Mouse (Mus musculus) ES-Bruce4 (cell line): ENCODE data around the gene Gm20441. TPM values are rescaled to one million over a fixed set of nuclear protein-coding genes. Genes with fewer than 3 reads are reported as not detected.

ENCODE experiments used
- H3K27ac ChIP-seq: 2 replicates; pipeline ENCODE4 v1.5.1; 2012; ENCODE audit warnings: low read length, inconsistent platforms; ENCODE audit not compliant: insufficient read depth
- H3K27me3 ChIP-seq: 2 replicates; pipeline ENCODE4 v1.6.1; 2012; ENCODE audit warnings: mild to moderate bottlenecking, low read length, inconsistent platforms; ENCODE audit not compliant: control insufficient read depth, poor library complexity, insufficient read depth, severe bottlenecking
- H3K36me3 ChIP-seq: 2 replicates; pipeline ENCODE4 v1.6.1; 2012; ENCODE audit warnings: inconsistent platforms, mild to moderate bottlenecking, low read length, moderate library complexity; ENCODE audit not compliant: control insufficient read depth, poor library complexity, insufficient read depth, severe bottlenecking
- H3K4me1 ChIP-seq: one replicate; pipeline ENCODE4 v1.8.1; 2011; ENCODE audit warnings: low read length; ENCODE audit not compliant: control insufficient read depth, insufficient read depth
- H3K4me3 ChIP-seq: 2 replicates; pipeline ENCODE4 v1.5.1; 2011; ENCODE audit warnings: low read depth, mild to moderate bottlenecking, low read length
- H3K9ac ChIP-seq: 2 replicates; pipeline ENCODE4 v1.6.1; 2012; ENCODE audit warnings: low read depth, mild to moderate bottlenecking, inconsistent platforms; ENCODE audit not compliant: poor library complexity, severe bottlenecking
- H3K9me3 ChIP-seq: replicated peaks from 2 replicates; pipeline ENCODE4 v1.6.1; 2012; ENCODE audit warnings: mild to moderate bottlenecking, low read length, inconsistent platforms; ENCODE audit not compliant: control insufficient read depth, poor library complexity, insufficient read depth, severe bottlenecking
- CTCF ChIP-seq: IDR thresholded peaks from one replicate; pipeline ENCODE4 v1.8.1; 2011; ENCODE audit warnings: low read depth, low read length
- EP300 ChIP-seq: IDR thresholded peaks from 2 replicates; pipeline ENCODE4 v1.6.1; 2011; ENCODE audit warnings: low read depth, low read length; ENCODE audit not compliant: insufficient read depth
- POLR2A ChIP-seq: IDR thresholded peaks from one replicate; pipeline ENCODE4 v1.8.1; 2011; ENCODE audit warnings: low read length; ENCODE audit not compliant: insufficient read depth
- polyA plus RNA-seq: library from polyadenylated mRNA; stranded (reverse); fragments of >200 nt; gene quantifications from 2 replicates; pipeline ENCODE4 v1.2.4, GENCODE M21; 2011; ENCODE audit warnings: low read depth; ENCODE audit not compliant: missing spikeins, insufficient read depth, insufficient read length

Gene Gm20441
- polyA plus RNA-seq, result not detected in 2 replicates

DNA sequence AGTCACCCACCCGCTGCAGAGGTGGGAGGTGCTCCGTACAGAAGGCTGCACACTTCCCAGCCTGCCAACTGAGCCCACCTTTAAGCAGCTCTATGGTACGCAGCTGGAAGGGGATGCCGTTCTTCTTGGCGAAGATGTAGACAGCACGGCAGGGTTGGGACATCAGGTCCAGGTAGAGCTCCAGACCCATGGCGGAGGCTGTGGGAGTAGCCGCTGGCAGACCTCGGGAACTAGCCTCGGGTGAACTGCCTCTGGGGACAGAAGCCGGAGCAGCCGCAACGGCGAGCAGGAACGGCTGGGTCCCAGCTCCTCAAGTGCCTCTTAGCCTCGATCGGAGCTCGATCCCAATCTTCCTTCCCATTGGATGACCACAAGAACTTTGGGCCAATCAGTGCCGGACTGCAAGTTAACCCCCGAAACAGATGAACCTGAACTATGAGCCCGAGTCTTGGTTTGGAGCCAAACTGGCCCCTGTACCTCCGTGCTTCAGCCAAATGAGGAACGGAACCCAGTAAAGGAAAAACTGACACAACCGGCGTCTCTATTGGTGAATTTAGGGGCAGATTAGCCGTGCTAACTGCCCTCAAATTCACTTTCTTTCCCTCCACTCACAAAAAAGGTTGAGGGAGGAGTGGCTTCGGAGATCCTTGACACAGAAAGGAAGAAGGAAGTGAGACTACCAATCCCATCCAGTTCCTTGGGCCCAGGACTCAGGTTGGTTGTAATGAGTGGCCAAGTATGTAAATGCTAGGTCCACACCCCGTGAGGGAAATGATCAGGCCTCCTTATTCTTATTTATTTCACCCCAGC is at the start of gene Gm20441, which contains the start of gene Gstt3:
Gm20441 (minus strand) TSS at position 186 of the 810 bp plus-strand sequence.
Gstt3 (minus strand) TSS at position 646 of the 810 bp plus-strand sequence.
- Histone ChIP-seq H3K27ac (peak within 1 kb of the TSS; percentile 39; the same call in 1 of the 2 replicates), H3K27me3 (no peaks in the 10 kb centered on the region), H3K4me1 (no peaks in the 10 kb centered on the region), H3K4me3 (peak within 1 kb of the TSS; percentile 94), H3K9ac (peak within 1 kb of the TSS; percentile 35), H3K9me3 (no peaks in the 10 kb centered on the region), H3K36me3 (no peaks in the 10 kb centered on the region)
- peak; percentile 44 for TF ChIP-seq POLR2A
- no peak for TF ChIP-seq CTCF

DNA sequence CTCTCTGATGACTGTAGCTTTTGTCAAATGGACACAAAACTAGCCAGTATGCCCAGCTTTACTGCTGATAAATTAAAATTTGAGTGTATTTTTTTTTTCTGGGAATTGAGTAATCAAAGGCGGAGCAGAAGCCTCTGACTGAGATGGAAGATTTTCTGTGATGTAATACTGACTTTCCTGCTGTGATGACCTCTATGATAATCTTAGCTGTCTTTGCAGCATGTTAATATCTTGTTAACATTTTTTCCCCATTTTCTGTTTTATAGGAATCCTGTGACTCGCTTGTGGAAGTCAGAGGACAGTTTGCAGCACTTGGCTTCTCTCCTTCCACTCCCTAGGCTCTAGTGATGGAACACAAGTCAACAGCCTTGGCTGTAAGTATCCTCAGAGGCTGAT is 49.5 kb upstream of the Gm20441 start:
- Histone ChIP-seq H3K4me1 (no peaks in the 10 kb centered on the region), H3K27ac (no peak overlapping the region), H3K9ac (no peak overlapping the region), H3K9me3 (no peaks in the 10 kb centered on the region), H3K4me3 (no peak overlapping the region), H3K27me3 (no peaks in the 10 kb centered on the region), H3K36me3 (no peaks in the 10 kb centered on the region)
- TF ChIP-seq POLR2A, result no peak
- TF ChIP-seq CTCF, result no peak
- no peak for TF ChIP-seq EP300

DNA sequence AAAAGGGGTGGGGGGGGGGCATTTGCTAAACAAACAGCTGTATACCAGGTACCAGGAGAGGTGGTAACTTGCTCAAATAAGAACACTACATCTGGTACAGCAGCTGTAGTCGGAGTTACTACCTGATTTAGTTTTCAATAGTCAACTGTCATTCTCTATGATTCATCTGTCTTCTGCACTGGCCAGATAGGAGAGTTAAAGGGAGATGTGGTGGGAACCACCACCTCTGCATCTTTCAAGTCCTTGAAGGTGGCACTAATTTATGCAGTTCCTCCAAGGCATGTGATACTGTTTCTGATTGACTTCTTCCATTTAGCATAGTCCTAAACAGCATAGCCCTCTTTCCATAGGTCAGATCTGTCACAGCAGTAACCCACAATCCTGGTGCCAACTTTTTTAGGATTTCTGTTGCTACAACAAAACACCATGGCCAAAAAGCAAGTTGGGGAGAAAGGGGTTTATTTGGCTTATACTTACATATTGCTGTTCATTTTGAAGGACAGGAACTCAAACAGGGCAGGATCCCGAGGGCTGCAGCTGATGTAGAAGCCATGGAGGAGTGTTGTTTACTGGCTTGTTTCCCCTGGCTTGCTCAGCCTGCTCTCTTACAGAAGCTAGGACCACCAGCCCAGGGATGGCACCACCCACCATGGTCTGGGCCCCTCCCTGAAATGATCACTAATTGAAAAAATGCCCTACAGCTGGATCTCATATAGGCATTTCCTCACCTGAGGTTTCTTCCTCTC is 48.9 kb upstream of the Gm20441 start:
- H3K9me3 ChIP-seq, result no peaks in the 10 kb centered on the region

DNA sequence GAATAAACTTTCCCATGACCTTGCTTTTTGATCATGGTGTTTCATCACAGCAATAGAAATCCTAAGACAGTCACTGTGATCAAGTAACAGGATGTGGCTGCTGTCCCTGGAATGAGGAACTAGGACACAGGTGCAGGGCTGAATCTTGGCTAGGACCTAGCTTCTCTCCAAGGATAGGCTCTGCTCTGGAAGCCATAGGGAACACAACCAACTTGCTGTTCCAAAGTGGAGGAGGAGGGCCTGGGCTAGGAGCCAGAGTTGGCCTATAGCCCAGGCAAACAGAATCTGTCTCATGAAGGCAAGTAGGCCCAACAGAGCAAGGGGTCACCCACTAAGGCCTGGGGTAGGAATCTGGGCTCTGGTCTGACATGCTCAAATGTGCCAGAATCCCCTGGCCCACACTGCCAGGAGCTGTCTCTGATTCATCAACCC is 47.8 kb upstream of the Gm20441 start:
- Histone ChIP-seq H3K4me3 (no peak overlapping the region), H3K27me3 (no peaks in the 10 kb centered on the region)
- TF ChIP-seq EP300 (no peak), POLR2A (no peak), CTCF (no peak)

More for the DNA sequence above, 48.9 kb upstream of the Gm20441 start:
- no peak overlapping the region for H3K4me3 ChIP-seq
- H3K9ac ChIP-seq, result no peak overlapping the region
- TF ChIP-seq CTCF, result no peak
- no peak for TF ChIP-seq POLR2A
- no peak for TF ChIP-seq EP300
- H3K27ac ChIP-seq, result no peak overlapping the region
- no peaks in the 10 kb centered on the region for H3K36me3 ChIP-seq
- H3K27me3 ChIP-seq, result no peaks in the 10 kb centered on the region
- no peaks in the 10 kb centered on the region for H3K4me1 ChIP-seq

DNA sequence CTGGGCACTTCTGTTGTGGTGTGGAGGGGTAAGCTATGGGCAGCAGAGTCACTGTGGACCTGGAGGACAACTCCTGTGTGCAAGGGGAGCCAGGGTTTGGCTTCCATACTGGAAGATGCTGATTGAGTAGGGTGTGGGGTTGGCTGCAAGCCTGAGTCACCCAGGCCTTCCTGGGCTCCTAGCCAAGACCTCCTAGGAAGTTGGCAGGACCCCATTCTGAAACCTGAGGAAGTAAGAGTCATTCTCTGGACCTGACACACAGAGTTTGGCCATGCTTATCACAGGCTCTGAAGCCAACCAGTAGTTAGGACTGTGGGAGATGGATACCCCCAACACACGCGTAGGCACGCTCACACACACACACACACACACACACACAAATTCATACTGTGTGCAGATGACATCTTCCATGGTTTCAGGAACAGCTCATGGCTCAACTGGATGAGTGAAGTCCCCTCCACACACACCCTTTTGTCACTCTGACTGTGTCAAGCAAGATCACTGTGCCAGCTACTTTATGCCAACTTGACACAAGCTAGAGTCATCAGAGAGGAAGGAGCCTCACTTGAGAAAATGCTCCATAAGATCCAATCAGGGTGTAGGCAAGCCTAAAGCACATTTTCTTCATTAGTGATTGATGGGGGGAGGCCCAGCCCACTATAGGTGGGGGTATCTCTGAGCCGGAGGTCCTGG is 47.1 kb upstream of the Gm20441 start:
- H3K9me3 ChIP-seq, result no peaks in the 10 kb centered on the region
- H3K9ac ChIP-seq, result no peak overlapping the region
- no peaks in the 10 kb centered on the region for H3K27me3 ChIP-seq
- no peaks in the 10 kb centered on the region for H3K4me1 ChIP-seq
- no peak for TF ChIP-seq EP300
- H3K36me3 ChIP-seq, result no peaks in the 10 kb centered on the region
- H3K27ac ChIP-seq, result no peak overlapping the region
- no peak overlapping the region for H3K4me3 ChIP-seq

More for the DNA sequence above, 47.8 kb upstream of the Gm20441 start:
- Histone ChIP-seq H3K27ac (no peak overlapping the region), H3K4me1 (no peaks in the 10 kb centered on the region), H3K36me3 (no peaks in the 10 kb centered on the region), H3K9me3 (no peaks in the 10 kb centered on the region), H3K9ac (no peak overlapping the region)
